Mouse (Mus musculus): ENCODE measurements around the gene BC051142.
A peak's percentile ranks its signal among the peaks of the same experiment; 100 is the strongest.

The BC051142 gene

DNA sequence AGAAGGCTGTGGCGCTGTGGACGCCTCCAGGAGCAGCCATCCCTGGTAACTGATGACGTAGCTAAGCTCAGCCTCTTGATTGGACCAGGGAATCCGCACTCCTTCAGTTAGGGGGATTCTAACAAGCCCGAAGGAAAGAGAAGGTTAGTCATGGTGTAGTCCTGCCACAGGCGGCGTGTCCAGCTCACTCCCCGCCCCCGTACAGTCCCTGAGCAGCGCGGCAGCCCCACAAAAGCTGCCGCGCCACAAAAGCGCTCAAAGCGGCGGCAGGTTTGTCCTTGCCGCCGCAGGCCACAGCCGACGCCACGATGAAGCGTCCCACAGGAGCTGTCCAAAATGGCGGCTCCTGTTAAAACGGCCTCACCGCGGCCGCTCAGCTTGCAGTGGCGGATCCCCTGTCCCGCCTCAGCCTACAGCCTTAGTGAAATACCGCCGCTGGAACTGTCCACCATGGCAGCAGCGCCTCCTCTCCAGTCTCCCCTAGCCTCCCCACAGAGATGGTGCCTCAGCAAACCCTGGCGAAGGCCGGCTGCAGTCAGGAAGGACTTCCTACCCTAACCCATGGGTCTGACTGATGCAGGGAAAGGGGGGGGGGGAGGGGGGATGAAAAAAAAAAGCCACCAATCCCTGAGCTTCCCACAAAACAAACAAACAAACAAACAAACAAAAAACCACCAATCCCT, at the start of gene BC051142:
BC051142 (plus strand) TSS at position 110 of the 683 bp plus-strand sequence.
- DNase-seq = peak; percentile 70 to 80

DNA sequence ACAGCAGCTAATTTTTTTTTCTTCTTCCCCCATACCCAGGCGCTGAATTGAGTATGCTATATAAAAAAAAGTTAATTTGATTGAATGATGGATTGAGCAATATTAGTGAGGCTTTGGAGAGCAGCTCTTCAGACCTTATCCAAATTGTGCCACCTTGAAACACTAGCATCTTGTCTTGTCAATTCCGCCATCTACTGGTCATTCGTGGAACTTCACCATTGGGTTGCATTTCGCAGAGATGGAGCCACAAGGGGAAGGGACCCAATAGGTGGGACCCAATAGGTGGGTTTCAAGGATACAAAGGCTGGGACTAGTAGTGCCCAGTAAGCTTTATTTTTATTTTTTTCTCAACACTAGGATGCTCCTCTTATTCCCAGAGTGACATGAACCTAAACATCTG, 49.2 kb upstream of the BC051142 start:
- peak; percentile 63 to 89 for DNase-seq

- DNase-seq = no peak
These were observed 44.1 kb upstream of the BC051142 start, which contains the start of gene Btnl2 for GRCm38 (mm10) chr17:34354539-34354938. TSS of gene Btnl2 (plus strand) at chr17:34354822.

GRCm38 (mm10) chr17:34354940-34355339, 43.7 kb upstream of the BC051142 start:
- DNase-seq = peak; percentile 47 to 64

DNA sequence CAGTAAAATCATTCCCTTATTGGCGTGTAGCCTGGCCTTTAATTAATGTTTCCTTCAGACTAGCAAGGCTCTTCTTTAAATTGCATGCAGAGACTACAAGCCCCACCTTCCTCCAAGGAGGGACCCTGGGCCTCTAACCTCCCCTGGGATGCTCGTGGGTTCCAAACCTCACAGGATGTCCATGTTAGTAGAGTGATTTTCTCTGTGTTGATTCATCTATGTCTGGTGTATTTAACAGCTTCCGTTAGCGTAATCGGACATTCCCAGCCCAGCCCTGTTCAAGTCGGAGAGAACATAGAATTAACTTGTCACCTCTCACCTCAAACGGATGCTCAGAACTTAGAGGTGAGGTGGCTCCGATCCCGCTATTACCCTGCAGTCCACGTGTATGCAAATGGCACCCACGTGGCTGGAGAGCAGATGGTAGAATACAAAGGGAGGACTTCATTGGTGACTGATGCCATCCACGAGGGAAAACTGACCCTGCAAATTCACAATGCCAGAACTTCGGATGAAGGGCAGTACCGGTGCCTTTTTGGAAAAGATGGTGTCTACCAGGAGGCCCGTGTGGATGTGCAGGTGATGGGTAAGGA, 35.6 kb upstream of the BC051142 start:
- no peak for DNase-seq

DNA sequence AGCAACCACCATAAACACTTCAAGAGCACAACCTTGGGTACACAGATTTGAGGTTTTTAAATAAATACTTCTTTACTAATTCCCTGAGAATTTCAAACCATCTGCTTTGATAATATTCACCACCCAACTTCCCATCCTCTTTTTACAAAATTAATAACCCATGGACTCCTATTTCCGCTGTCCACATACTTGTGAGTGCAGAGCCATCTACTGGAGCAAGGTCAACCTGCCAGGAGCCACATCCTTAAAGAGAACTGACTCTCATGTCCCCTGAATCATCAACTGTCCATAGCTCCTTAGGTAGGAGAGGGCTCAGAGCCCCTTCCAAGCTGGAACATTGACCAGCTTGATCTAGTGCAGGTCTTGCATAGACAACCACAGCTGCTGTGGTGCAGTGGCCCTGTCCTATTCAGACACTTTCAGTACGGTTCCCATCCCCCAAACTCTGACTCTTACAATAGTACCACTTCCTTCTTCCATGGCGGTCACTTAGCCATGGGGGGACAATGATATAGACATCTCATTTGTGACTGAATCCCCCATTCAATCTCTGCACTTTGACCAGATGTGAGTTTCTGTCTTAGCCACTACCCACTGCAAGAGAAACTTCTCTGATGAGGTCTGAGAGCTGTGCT, 34.8 kb upstream of the BC051142 start:
- DNase-seq = no peak

DNA sequence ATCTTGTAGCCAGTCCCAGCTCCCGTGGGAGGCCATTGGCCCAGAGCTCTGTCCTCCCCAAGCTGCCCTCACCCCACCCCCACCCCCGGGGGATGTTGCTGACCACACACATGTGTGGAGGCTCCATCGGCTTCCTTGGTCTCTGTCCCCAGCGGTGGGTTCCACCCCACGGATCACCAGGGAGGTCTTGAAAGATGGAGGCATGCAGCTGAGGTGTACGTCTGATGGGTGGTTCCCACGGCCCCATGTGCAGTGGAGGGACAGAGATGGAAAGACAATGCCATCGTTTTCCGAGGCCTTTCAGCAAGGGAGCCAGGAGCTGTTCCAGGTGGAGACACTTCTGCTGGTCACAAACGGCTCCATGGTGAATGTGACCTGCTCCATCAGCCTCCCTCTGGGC, 33.6 kb upstream of the BC051142 start:
- no peak for DNase-seq

DNA sequence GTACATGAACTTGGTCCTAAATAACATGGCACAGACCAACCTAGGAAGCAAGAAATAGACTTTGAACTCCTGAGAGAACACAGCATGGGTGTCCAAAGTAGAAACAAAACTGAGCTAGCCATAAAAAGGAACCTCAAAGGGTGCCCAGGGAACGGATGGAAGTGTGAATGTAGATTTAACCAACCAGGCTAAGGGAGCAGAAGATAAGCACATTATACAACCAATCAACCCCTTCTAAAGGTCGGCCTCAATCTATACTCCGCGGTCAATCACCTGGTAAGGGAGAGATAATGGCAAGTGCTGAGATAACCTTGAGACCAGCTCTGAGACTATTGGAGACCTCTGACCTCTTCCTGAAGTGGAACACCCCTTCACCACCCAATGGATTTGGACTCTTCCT, 28.1 kb upstream of the BC051142 start:
- DNase-seq = no peak

GRCm38 (mm10) chr17:34373055-34373709, 25.4 kb upstream of the BC051142 start:
- no peak for DNase-seq

DNA sequence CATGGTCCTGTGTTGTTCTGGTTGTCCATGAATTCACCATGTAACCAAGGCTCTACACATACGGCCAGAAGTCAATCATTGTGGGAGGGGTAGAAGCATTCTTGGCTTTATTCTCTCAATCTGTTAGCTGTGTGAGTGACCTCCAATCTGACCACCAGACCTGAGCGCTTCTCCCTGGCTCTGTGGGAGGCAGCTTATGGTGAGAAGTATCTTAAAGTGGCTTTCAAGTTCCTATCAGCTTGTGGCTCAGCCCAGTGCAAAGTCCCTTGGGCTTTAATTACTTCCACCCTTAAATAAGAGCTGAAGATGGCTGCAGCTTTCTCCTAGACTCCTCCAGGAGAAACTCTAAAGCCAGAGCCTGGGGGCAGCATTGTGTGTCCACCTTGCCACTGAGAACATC, 21.8 kb upstream of the BC051142 start, which contains the start of gene Btnl1:
Btnl1 (plus strand) TSS at position 286 of the 400 bp plus-strand sequence.
- no peak for DNase-seq

DNA sequence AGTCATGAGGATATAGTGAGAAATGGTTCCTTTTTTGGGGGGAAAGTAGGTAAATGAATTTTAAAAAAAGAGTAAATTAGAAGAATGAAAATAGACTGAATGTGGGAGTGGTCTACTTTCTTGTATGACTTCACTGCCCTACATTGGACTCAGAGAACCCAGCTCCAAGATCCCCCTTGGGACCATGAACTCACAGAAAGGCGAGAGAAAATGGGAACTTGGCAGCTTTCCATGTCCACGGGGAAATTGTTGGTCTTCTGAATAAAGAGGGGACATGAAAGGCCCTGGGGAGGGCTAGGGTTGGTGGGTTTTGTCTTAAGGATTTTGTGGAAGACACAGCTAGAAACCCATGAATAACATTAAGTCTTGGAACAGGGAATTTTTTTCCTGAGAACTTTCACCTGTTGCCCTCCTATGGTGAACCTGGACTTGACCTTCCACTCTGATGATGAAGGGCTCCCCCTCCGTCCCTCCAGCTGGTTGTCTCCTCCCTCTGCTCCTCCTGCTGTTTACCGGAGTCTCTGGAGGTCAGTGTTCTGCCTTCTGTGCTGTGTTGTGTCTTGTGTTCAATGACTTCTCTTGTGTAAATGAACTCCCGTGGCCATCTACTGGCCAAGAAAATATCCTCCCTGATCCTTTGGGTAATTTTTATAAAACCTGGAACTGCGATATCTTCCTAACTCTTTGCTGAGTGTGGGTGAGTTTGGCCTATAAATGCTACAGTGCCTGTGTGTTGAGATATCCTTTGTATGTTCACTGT, 21.0 kb upstream of the BC051142 start:
- no peak for DNase-seq

- DNase-seq = no peak
These were observed 19.9 kb upstream of the BC051142 start for GRCm38 (mm10) chr17:34378716-34379115.

GRCm38 (mm10) chr17:34379451-34379850, 19.2 kb upstream of the BC051142 start:
- no peak for DNase-seq

- DNase-seq = no peak
These were observed 16.7 kb upstream of the BC051142 start for GRCm38 (mm10) chr17:34381876-34382275.

DNA sequence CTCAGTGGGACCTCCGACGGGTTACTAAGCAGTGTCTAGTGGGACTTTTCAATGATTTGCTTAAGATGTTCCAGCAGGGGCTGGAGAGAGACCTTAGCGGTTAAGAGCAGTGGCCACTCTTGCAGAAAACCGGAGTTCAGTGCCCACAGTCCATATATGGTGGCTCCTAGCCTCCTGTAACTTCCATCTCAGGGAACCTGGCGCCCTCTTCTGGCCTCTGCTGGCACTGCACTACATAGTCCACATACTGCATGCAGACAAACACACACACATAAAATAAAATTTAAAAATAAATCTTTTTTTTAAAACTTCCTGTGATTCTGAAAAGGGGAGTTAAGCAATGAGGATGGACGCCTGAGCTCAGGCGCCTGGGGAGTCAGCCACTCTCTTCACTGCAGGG, 15.4 kb upstream of the BC051142 start:
- peak in 1 of 2 experiments; percentile 52 for DNase-seq

DNA sequence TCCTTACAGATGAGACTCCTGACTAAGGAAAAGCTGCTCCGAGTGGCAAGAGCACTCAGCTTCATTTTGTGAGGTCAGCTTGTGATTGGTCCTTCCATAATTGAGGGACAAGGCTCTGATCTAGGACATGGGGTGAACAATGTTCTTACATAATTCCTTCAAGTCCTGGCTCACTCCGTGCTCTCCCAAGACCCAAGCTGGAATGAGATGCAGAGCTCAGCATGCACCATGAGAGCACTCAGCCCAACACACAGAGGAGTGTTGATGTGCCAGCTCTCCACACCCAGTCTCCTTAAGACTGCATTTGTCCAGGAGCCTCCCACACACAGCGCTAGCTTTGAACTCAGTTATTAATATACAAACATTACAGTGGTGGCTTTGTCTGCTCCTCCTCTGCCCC, 13.9 kb upstream of the BC051142 start:
- DNase-seq = no peak

- DNase-seq = no peak
These were observed 12.0 kb upstream of the BC051142 start for GRCm38 (mm10) chr17:34386656-34387055.

- DNase-seq = peak; percentile 37 to 64
These were observed 10.1 kb upstream of the BC051142 start for GRCm38 (mm10) chr17:34388513-34388912.

GRCm38 (mm10) chr17:34391507-34391906, 7.1 kb upstream of the BC051142 start:
- no peak for DNase-seq

GRCm38 (mm10) chr17:34392321-34392720, 6.3 kb upstream of the BC051142 start:
- DNase-seq = peak in 1 of 2 experiments; percentile 32

DNA sequence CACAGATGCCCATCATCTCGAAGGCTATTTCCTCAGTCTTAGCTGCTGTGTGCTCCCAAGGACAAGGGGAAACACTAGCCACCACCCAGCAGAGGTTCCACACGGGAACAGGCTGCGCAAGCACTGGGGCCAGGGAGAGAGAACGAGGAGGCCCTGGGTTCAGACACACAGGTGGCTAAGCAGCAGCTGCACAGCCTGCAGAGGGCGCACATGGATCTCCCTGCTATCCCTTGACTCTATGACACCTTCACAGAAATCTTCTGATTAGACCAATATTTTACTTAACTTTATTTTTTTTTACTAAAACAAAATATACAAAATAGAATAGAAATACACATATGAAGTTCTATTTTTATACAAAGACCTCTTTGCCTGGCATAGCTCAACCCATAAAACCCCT, 1.3 kb upstream of the BC051142 start:
- peak; percentile 45 to 56 for DNase-seq

GRCm38 (mm10) chr17:34398058-34398710, 436 bp upstream of the BC051142 start:
- peak; percentile 24 to 56 for DNase-seq
